In the genomic region with DNA sequence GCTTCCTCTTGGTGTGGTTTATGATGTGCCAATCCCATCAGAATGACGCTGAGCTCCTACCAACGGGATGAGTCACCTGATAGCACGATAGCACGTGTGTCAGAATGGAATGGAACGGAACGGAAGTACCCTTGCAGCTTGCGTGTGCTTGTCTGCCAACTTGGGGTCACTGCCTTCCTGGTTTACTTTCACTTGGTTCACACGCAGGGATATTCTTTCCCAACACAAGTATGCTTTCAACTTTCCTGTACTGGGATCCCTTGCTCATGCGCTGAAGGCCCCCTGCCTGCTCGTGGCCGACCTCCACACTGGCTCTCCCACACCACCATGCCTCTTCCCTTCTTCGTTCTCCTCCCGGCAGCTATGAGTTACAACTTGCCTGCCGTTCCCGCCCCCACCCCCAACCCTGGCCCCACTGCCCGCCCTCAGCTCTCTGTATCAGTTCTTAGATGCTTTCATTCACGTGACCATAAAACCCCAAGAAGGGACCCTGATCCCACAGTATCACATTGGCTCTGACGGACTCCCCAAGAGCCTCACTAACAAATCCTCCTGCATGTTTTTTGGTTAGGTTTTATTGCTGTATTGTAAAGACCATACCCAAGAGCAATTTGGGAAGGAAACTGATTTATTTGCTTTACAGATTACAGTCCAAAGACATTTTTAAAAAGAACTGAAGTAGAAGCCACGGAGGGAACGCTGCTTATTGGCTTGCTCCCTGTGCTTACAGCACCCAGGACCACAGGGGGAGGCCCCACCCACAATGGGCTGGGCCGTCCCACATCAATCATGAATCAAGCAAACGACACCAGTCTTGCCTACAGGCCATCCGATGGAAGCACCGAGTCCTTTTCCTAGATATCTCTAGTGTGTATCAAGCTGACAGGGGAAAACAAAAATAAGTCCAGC, we compare ENCODE assay signal across 8 mouse cellular contexts. TPM values are rescaled to one million over a fixed set of nuclear protein-coding genes. Genes with fewer than 3 reads are reported as not detected.
A peak's percentile ranks its signal among the peaks of the same experiment; 100 is the strongest.
DNase-seq lines count a peak whose midpoint lies in the region; ATAC-seq lines count a peak whose summit lies in the region.

No protein-coding gene starts in this region.

- peak; percentile 48; the same call in 1 of the 2 replicates for ATAC-seq in heart, embryonic 13.5 days (ENCODE audit: extremely low read depth, insufficient number of reproducible peaks, low FRiP score, low TSS enrichment)

- peak overlapping the region; percentile 77 for H3K27ac ChIP-seq in heart, embryonic 13.5 days (replicated peaks)

- 23% methylated on average over 24 of the region's 24 CpGs for WGBS in heart, embryonic 13.5 days

- DNase-seq in gastrocnemius, postnatal 14 days = peak; percentile 38
- DNase-seq in gastrocnemius, postnatal 36 days = no peak
- peak; percentile 67 for DNase-seq in embryo, embryonic 10 days (ENCODE audit: low spot score)
- peak; percentile 65 for DNase-seq in kidney, postnatal 14 days
- peak; percentile 60 to 72 for DNase-seq in spleen, postnatal 4 days (ENCODE audit: low spot score in 2 of 2)
- DNase-seq in left cerebral cortex, postnatal 10 days (ENCODE audit: extremely low spot score in 1 of 2, low spot score in 2 of 2) = no peak

- peak overlapping the region; percentile 90 for H3K4me3 ChIP-seq in heart, embryonic 13.5 days
- H3K4me3 ChIP-seq in megakaryocyte, embryonic 14.5 days (replicated peaks) = peak overlapping the region; percentile 99

- peak overlapping the region; percentile 80 for H3K4me2 ChIP-seq in heart, embryonic 13.5 days

- peaks cover 25% of the 10 kb centered on the region for H3K36me3 ChIP-seq in heart, embryonic 13.5 days
- peaks cover 28% of the 10 kb centered on the region for H3K36me3 ChIP-seq in megakaryocyte, embryonic 14.5 days (replicated peaks; ENCODE audit: low read length)

- H3K9me3 ChIP-seq in heart, embryonic 13.5 days = no peaks in the 10 kb centered on the region
- no peaks in the 10 kb centered on the region for H3K9me3 ChIP-seq in megakaryocyte, embryonic 14.5 days

- peaks cover 29% of the 10 kb centered on the region for H3K4me1 ChIP-seq in heart, embryonic 13.5 days
- peaks cover 47% of the 10 kb centered on the region for H3K4me1 ChIP-seq in megakaryocyte, embryonic 14.5 days

- peak overlapping the region; percentile 50 for H3K9ac ChIP-seq in heart, embryonic 13.5 days

- H3K27me3 ChIP-seq in heart, embryonic 13.5 days (replicated peaks) = no peaks in the 10 kb centered on the region
- H3K27me3 ChIP-seq in megakaryocyte, embryonic 14.5 days (replicated peaks) = no peaks in the 10 kb centered on the region

- intact Hi-C loops in gastrocnemius, postnatal 14 days (cut with DNase I; ENCODE audit: low total_unique reads) = no loop called here
- intact Hi-C loops in gastrocnemius, postnatal 36 days (cut with DNase I) = loop anchor here (5.0 kb wide), 1 partner anchor 48 kb away; a partner anchor contains a TSS
- intact Hi-C loops in left cerebral cortex, postnatal 10 days (cut with DNase I) = loop anchor here (5.0 kb wide), 3 partner anchors 48 to 98 kb away; a partner anchor contains a TSS

RNA-seq across cellular contexts. Expression of a gene that starts 1.3 kb away (rescaled TPM):
- 10 to 100 TPM; 12.0 to 13.2 TPM for total RNA-seq in gastrocnemius, postnatal 14 days (2021)
- 10 to 100 TPM; 12.0 to 12.4 TPM for total RNA-seq in gastrocnemius, postnatal 36 days (2021)
- 17.8 and 19.4 TPM in 2 replicates for polyA plus RNA-seq in heart, embryonic 13.5 days (2015; fragmentation: Nextera tagmentation; extraction: Ambion mirVana)
- 30.3 and 35.0 TPM in 2 replicates for polyA plus RNA-seq in megakaryocyte, embryonic 14.5 days (2012; ENCODE audit: insufficient read depth, low replicate concordance)
- total RNA-seq in left cerebral cortex, postnatal 10 days (2021) = 10 to 100 TPM; 33.0 to 34.9 TPM

RNA-seq across cellular contexts. Expression of a gene that starts 17.9 kb away (rescaled TPM):
- 1 to 10 TPM; 3.2 to 3.3 TPM for total RNA-seq in gastrocnemius, postnatal 14 days (2021)
- 1 to 10 TPM; 2.8 to 3.4 TPM for total RNA-seq in gastrocnemius, postnatal 36 days (2021)
- 24.0 and 25.8 TPM in 2 replicates for polyA plus RNA-seq in heart, embryonic 13.5 days (2015; fragmentation: Nextera tagmentation; extraction: Ambion mirVana)
- 23.5 and 26.3 TPM in 2 replicates for polyA plus RNA-seq in megakaryocyte, embryonic 14.5 days (2012; ENCODE audit: insufficient read depth, low replicate concordance)
- total RNA-seq in left cerebral cortex, postnatal 10 days (2021) = 10 to 100 TPM; 27.9 to 30.0 TPM

RNA-seq across cellular contexts. Expression of a gene that starts 18.0 kb away (rescaled TPM):
- total RNA-seq in gastrocnemius, postnatal 14 days (2021) = 1 to 10 TPM; 4.8 to 6.9 TPM
- total RNA-seq in gastrocnemius, postnatal 36 days (2021) = 1 to 10 TPM; 3.8 to 4.2 TPM
- polyA plus RNA-seq in heart, embryonic 13.5 days (2015; fragmentation: Nextera tagmentation; extraction: Ambion mirVana) = 18.5 and 19.2 TPM in 2 replicates
- 214 and 827 TPM in 2 replicates for polyA plus RNA-seq in megakaryocyte, embryonic 14.5 days (2012; ENCODE audit: insufficient read depth, low replicate concordance)
- 10 to 100 TPM; 18.8 to 29.2 TPM for total RNA-seq in left cerebral cortex, postnatal 10 days (2021)

RNA-seq across cellular contexts. Expression of a gene that starts 30.9 kb away (rescaled TPM):
- not detected for total RNA-seq in gastrocnemius, postnatal 14 days (2021)
- not detected for total RNA-seq in gastrocnemius, postnatal 36 days (2021)
- 0.06 and 0.07 TPM in 2 replicates for polyA plus RNA-seq in heart, embryonic 13.5 days (2015; fragmentation: Nextera tagmentation; extraction: Ambion mirVana)
- 1.0 and 1.4 TPM in 2 replicates for polyA plus RNA-seq in megakaryocyte, embryonic 14.5 days (2012; ENCODE audit: insufficient read depth, low replicate concordance)
- under 1 TPM in 1 of 2 experiments, not detected in 1; 0.15 TPM for total RNA-seq in left cerebral cortex, postnatal 10 days (2021)

RNA-seq across cellular contexts. Expression of a gene that starts 48.4 kb away (rescaled TPM):
- total RNA-seq in gastrocnemius, postnatal 14 days (2021) = 10 to 100 TPM; 17.4 to 23.4 TPM
- total RNA-seq in gastrocnemius, postnatal 36 days (2021) = 10 to 100 TPM; 14.4 to 17.0 TPM
- 36.8 and 37.5 TPM in 2 replicates for polyA plus RNA-seq in heart, embryonic 13.5 days (2015; fragmentation: Nextera tagmentation; extraction: Ambion mirVana)
- 299 and 479 TPM in 2 replicates for polyA plus RNA-seq in megakaryocyte, embryonic 14.5 days (2012; ENCODE audit: insufficient read depth, low replicate concordance)
- total RNA-seq in left cerebral cortex, postnatal 10 days (2021) = 10 to 100 TPM; 34.4 to 34.6 TPM

Comparison
In these comparisons a context has a peak if more than half of its experiments do, and no peak if none do; other contexts are left out.
1. DNase-seq: peak in gastrocnemius, postnatal 14 days (single experiment), embryo, embryonic 10 days (single experiment), kidney, postnatal 14 days (single experiment) and spleen, postnatal 4 days (2 of 2); none in gastrocnemius, postnatal 36 days (0 of 2) and left cerebral cortex, postnatal 10 days (0 of 2).
2. RNA of a gene that starts 17.9 kb away (total RNA-seq): 27.9 to 30.0 TPM in left cerebral cortex, postnatal 10 days; 2.8 to 3.4 TPM in gastrocnemius, postnatal 36 days and 3.2 to 3.3 TPM in gastrocnemius, postnatal 14 days; every median in the first group is over 4 times any median in the second.